Mouse (Mus musculus): Measurements from ENCODE around the gene Lypd5. TPM values are rescaled to one million over a fixed set of nuclear protein-coding genes. Genes with fewer than 3 reads are reported as not detected.

Lypd5 gene
- polyA plus RNA-seq (2014; fragmentation: Nextera tagmentation; extraction: Ambion mirVana) = 2.4 and 4.9 TPM in 2 replicates

DNA sequence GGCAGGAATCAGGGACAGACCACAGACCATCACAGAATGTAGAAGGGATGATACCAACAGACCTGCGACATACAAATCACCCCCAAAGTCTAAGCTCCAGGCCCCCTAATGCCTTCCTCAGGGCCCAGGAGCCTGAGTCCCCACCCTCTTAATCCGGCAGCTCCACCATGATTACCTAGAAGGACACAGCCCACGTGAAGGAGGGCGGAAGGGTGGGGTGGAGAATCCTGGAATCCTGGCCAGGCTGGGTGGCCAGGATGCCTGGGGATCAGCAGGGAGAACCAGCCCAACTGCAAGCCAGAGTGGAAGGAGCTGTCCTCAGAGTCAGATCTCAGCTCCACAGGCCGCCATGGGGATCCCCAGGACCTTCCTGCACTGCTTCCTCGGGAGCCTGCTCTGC is at the start of gene Lypd5:
TSS of gene Lypd5 (plus strand) at position 301 of the 400 bp plus-strand sequence.
- no peak for ATAC-seq (ENCODE audit: low read depth)
- no peak within 1 kb of the TSS for H3K4me2 ChIP-seq (ENCODE audit: low read depth, low read length)

DNA sequence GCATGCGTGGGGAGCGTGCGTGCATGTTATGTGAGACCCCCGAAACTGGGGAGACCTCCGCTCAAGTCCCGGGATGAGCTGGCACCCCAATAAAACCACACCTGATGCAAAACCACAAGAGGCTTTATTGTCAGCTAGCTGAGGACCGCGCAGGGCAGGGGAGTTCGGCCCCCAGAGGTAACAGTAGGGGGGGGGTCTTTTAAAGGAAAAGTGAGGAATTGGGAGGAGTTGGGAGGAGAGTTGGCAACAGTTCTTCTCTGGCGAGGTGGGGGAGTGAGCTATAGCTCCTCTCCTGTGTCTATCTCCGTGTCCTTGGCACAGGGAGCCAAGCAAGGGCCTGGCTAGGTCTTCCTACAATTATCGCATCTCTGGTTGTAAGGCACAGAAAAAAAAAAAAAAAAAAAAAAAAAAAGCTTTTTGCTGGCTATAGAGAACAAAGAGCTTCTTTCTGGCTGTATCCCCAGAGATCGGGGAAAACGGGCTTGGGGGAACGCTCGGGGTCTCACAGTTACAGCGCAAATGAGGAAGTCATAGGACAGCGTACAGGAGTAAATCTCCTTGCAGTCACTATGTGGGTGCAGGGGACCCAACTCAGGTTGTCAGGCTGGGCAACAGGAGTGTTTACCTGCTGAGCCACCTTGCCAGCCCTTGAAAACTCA is 49.0 kb upstream of the Lypd5 start:
- no peaks in the 10 kb centered on the region for H3K27me3 ChIP-seq (replicated peaks; ENCODE audit: control insufficient read depth, insufficient read depth, low read length)
- peak overlapping the region; percentile 66 for H3K9ac ChIP-seq (ENCODE audit: low read depth, low read length)
- peaks cover 56% of the 10 kb centered on the region for H3K36me3 ChIP-seq (ENCODE audit: control insufficient read depth, insufficient read depth, low read length)
- WGBS = under 1% methylated on average over 18 of the region's 18 CpGs
- no peaks in the 10 kb centered on the region for H3K9me3 ChIP-seq (ENCODE audit: control insufficient read depth, low read length)
- DNase-seq (ENCODE audit: low spot score) (peak; percentile 64), ATAC-seq (ENCODE audit: low read depth) (peak; percentile 15)
- peak overlapping the region; percentile 72 for H3K4me3 ChIP-seq (ENCODE audit: low read depth, low read length)
- peaks cover 9% of the 10 kb centered on the region; the same call in 1 of the 2 replicates for H3K4me1 ChIP-seq (ENCODE audit: control insufficient read depth, insufficient read depth, low read length)
- H3K27ac ChIP-seq (replicated peaks; ENCODE audit: low read depth, low read length) = peak overlapping the region; percentile 98
- H3K4me2 ChIP-seq (ENCODE audit: low read depth, low read length) = peak overlapping the region; percentile 91

More for the DNA sequence above, at the start of gene Lypd5:
- no peak for DNase-seq (ENCODE audit: low spot score)
- no peaks in the 10 kb centered on the region for H3K9me3 ChIP-seq (ENCODE audit: control insufficient read depth, low read length)
- no peaks in the 10 kb centered on the region for H3K36me3 ChIP-seq (ENCODE audit: control insufficient read depth, insufficient read depth, low read length)
- no peak within 1 kb of the TSS for H3K27ac ChIP-seq (replicated peaks; ENCODE audit: low read depth, low read length)
- no peaks in the 10 kb centered on the region for H3K27me3 ChIP-seq (replicated peaks; ENCODE audit: control insufficient read depth, insufficient read depth, low read length)
- no peaks in the 10 kb centered on the region for H3K4me1 ChIP-seq (ENCODE audit: control insufficient read depth, insufficient read depth, low read length)
- WGBS = 38% methylated on average over 5 of the region's 6 CpGs
- H3K4me3 ChIP-seq (ENCODE audit: low read depth, low read length) = no peak within 1 kb of the TSS
- no peak within 1 kb of the TSS for H3K9ac ChIP-seq (ENCODE audit: low read depth, low read length)

DNA sequence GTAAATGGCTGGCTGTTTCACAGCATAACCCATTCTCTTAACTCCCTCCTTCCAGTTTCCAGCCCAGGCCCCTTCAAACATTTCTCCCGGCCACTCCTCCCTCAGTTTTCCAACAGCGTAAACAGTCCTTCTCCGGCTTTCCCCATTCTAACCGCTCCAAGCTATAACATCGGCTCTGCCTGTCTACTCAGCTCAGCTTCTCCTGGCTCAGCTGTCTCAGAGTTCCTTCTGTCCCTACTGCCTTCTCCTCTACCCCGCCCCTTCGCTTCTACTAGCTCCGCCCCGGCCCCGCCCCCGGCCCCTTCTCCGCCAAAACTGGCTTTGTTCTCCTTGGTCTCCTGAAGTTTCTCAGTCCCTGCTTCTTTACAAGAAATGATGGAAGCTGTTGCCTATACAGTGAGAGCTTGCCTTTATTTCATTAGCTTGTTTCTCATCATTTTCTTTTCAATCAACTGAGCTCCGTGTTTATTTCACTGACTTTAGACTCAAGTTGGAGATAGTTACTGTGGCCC is 48.2 kb upstream of the Lypd5 start, which contains the start of gene Zfp61:
TSS of gene Zfp61 (minus strand) at position 462 of the 512 bp plus-strand sequence.
- Histone ChIP-seq H3K9ac (ENCODE audit: low read depth, low read length) (peak within 1 kb of the TSS; percentile 66), H3K9me3 (ENCODE audit: control insufficient read depth, low read length) (no peaks in the 10 kb centered on the region), H3K4me1 (ENCODE audit: control insufficient read depth, insufficient read depth, low read length) (peaks cover 9% of the 10 kb centered on the region; the same call in 1 of the 2 replicates), H3K4me3 (ENCODE audit: low read depth, low read length) (peak within 1 kb of the TSS; percentile 72), H3K27ac (replicated peaks; ENCODE audit: low read depth, low read length) (peak within 1 kb of the TSS; percentile 98), H3K4me2 (ENCODE audit: low read depth, low read length) (peak within 1 kb of the TSS; percentile 91), H3K36me3 (ENCODE audit: control insufficient read depth, insufficient read depth, low read length) (peaks cover 47% of the 10 kb centered on the region), H3K27me3 (replicated peaks; ENCODE audit: control insufficient read depth, insufficient read depth, low read length) (no peaks in the 10 kb centered on the region)
- DNase-seq (ENCODE audit: low spot score) = peak; percentile 93
- peak; percentile 80 for ATAC-seq (ENCODE audit: low read depth)
- WGBS = under 1% methylated on average over 13 of the region's 13 CpGs

DNA sequence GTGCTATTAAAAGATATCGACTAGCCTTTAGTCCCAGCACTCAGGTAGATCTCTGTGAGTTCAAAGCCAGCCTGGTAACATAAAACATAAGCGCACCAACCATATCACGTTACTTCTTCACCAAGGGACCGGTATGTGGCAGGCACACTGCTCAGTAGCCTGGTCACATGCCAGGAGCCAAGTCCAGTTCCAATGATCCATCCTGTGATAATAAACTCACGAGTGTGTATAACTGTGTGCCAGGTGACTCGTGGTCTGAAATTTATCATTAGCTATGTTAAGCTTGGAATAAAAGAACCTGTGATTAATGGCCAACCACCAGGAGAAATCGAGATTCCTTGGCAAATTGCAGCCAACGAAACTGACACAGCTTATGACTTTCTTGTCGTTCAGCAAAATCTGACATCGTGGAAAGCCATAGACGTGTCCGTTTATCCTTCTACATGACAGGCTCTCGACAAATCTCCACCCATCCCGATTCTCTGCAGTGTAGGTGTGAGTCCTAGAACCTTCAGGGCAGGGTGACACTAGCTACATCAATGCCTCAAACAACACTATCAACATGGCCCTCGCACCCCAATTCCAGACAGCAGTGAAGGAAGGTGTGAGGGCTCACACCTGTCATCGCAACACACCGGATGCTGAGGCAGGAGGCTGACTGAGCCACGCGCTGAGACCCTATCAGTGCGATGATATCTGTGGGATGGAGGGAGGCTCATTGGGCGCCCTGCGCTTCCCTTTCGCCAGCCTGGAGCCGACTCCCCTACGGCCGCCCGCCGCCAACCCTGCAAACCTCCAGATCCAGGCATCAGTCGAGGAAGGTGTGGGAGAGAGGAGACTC is 33.0 kb upstream of the Lypd5 start:
- DNase-seq (ENCODE audit: low spot score) (no peak), ATAC-seq (ENCODE audit: low read depth) (peak; percentile 56; the same call in 1 of the 2 replicates)
- Histone ChIP-seq H3K4me1 (ENCODE audit: control insufficient read depth, insufficient read depth, low read length) (no peaks in the 10 kb centered on the region), H3K27ac (replicated peaks; ENCODE audit: low read depth, low read length) (peak overlapping the region; percentile 84), H3K27me3 (replicated peaks; ENCODE audit: control insufficient read depth, insufficient read depth, low read length) (no peaks in the 10 kb centered on the region), H3K9ac (ENCODE audit: low read depth, low read length) (peak overlapping the region; percentile 85), H3K4me3 (ENCODE audit: low read depth, low read length) (peak overlapping the region; percentile 70), H3K9me3 (ENCODE audit: control insufficient read depth, low read length) (no peaks in the 10 kb centered on the region), H3K36me3 (ENCODE audit: control insufficient read depth, insufficient read depth, low read length) (peaks cover 14% of the 10 kb centered on the region), H3K4me2 (ENCODE audit: low read depth, low read length) (peak overlapping the region; percentile 61)
- 26% methylated on average over 29 of the region's 29 CpGs for WGBS

DNA sequence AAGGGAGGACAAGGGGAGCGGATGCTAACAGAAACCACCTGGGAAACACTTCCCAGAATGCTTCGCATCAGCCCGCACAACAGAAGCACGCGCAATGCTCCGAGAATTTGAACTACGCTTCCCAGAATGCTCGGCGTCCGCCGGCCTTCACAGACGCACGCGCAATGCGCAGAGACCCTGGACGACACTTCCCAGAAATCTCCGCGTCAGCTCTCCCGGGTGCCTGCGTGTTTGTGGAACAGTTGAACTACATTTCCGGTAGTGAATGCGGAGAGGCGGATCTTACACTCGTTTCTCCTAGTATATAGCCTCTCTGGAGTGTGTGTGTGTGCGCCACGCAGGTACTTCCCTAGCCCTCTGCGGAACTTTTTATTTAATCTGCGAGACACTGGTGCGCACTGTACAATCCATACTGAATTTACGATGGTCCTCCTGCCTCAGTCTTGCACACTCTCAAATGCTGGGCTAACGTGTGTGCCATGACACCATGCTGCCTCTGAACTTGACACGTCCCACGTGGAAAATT is 32.4 kb upstream of the Lypd5 start, which contains the start of gene Zfp94:
TSS of gene Zfp94 (minus strand) at position 100 of the 526 bp plus-strand sequence.
- Histone ChIP-seq H3K9me3 (ENCODE audit: control insufficient read depth, low read length) (no peaks in the 10 kb centered on the region), H3K27ac (replicated peaks; ENCODE audit: low read depth, low read length) (peak within 1 kb of the TSS; percentile 84), H3K9ac (ENCODE audit: low read depth, low read length) (peak within 1 kb of the TSS; percentile 85), H3K4me2 (ENCODE audit: low read depth, low read length) (peak within 1 kb of the TSS; percentile 61), H3K27me3 (replicated peaks; ENCODE audit: control insufficient read depth, insufficient read depth, low read length) (no peaks in the 10 kb centered on the region), H3K4me3 (ENCODE audit: low read depth, low read length) (peak within 1 kb of the TSS; percentile 70), H3K36me3 (ENCODE audit: control insufficient read depth, insufficient read depth, low read length) (peaks cover 8% of the 10 kb centered on the region), H3K4me1 (ENCODE audit: control insufficient read depth, insufficient read depth, low read length) (no peaks in the 10 kb centered on the region)
- WGBS = under 1% methylated on average over 33 of the region's 33 CpGs
- DNase-seq (ENCODE audit: low spot score) = peak; percentile 99
- peak; percentile 97 for ATAC-seq (ENCODE audit: low read depth)

DNA sequence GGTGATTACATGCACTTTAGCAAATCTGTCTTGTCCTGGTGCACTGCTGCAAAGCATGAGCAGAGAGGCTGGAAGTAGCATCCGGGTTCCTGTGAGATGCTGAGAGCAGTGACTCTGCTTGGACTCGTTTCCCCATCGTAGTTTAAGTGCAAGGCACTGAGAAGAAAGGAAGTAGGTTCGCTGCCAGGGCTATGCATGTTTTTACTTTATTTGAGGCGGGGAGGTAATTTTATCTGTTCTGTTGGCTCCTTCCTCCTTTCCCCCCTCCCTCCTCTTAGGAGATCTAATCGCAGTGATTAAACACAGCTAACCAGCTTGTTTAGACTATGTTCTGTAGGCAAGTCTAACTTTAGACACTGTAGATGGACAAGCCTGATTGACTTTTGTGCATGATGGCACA is 30.1 kb upstream of the Lypd5 start:
- no peak overlapping the region for H3K4me2 ChIP-seq (ENCODE audit: low read depth, low read length)
- H3K4me1 ChIP-seq (ENCODE audit: control insufficient read depth, insufficient read depth, low read length) = no peaks in the 10 kb centered on the region
- peak; percentile 30 for DNase-seq (ENCODE audit: low spot score)
- WGBS = 46% methylated on average over 6 of the region's 6 CpGs
- no peak overlapping the region for H3K27ac ChIP-seq (replicated peaks; ENCODE audit: low read depth, low read length)
- no peaks in the 10 kb centered on the region for H3K27me3 ChIP-seq (replicated peaks; ENCODE audit: control insufficient read depth, insufficient read depth, low read length)
- no peak overlapping the region for H3K9ac ChIP-seq (ENCODE audit: low read depth, low read length)
- H3K36me3 ChIP-seq (ENCODE audit: control insufficient read depth, insufficient read depth, low read length) = no peaks in the 10 kb centered on the region
- no peak for ATAC-seq (ENCODE audit: low read depth)
- peaks cover 3% of the 10 kb centered on the region for H3K9me3 ChIP-seq (ENCODE audit: control insufficient read depth, low read length)
- no peak overlapping the region for H3K4me3 ChIP-seq (ENCODE audit: low read depth, low read length)

DNA sequence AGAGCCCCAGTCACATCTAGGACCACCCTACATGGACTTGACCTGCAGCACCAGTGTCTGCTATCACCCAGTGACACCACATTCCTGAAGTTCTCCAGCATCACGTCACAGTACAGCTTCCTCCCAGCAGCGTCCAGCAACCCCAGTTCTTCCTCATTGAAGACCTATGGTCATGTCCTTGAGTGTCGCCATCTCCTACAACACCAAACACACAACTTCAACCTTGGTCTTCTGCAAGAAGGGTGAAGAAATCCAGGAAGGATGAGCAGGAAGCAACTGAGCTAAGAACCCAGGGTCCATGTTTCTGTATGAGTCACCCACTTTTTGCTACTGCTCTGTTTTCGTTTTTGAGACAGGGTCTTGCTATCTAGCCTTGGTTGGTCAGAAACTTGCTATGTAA is 26.4 kb upstream of the Lypd5 start:
- H3K9ac ChIP-seq (ENCODE audit: low read depth, low read length) = no peak overlapping the region
- no peak overlapping the region for H3K4me2 ChIP-seq (ENCODE audit: low read depth, low read length)
- H3K36me3 ChIP-seq (ENCODE audit: control insufficient read depth, insufficient read depth, low read length) = no peaks in the 10 kb centered on the region
- ATAC-seq (ENCODE audit: low read depth) = no peak
- H3K4me3 ChIP-seq (ENCODE audit: low read depth, low read length) = no peak overlapping the region
- peaks cover 12% of the 10 kb centered on the region for H3K9me3 ChIP-seq (ENCODE audit: control insufficient read depth, low read length)
- no peak overlapping the region for H3K27ac ChIP-seq (replicated peaks; ENCODE audit: low read depth, low read length)
- H3K4me1 ChIP-seq (ENCODE audit: control insufficient read depth, insufficient read depth, low read length) = 0 out of 2 replicates have a peak, but pooled peaks cover 8% of the 10 kb centered on the region
- no peaks in the 10 kb centered on the region for H3K27me3 ChIP-seq (replicated peaks; ENCODE audit: control insufficient read depth, insufficient read depth, low read length)
- no peak for DNase-seq (ENCODE audit: low spot score)
- WGBS = 74% methylated on average over 4 of the region's 4 CpGs

DNA sequence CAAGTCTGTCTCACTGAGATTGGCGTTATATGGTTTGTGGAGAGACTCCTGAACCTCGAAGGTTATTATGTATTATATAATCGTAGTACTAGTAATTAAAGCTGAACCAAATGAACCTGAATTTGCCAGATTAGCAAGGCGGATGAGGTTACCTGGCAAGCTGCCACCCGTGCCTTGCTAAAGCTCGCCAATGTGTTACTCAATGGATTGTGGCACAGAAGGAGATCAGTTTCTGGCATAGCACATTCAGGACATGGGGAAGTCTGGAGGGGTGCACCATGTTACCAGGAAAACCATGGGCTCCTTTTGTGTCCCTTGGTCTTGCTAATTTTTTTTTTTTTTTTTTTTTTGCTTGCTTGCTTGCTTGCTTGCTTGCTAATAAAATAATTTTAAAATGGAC is 23.8 kb upstream of the Lypd5 start:
- WGBS = 85% methylated on average over 6 of the region's 6 CpGs
- H3K27me3 ChIP-seq (replicated peaks; ENCODE audit: control insufficient read depth, insufficient read depth, low read length) = no peaks in the 10 kb centered on the region
- H3K4me3 ChIP-seq (ENCODE audit: low read depth, low read length) = peak overlapping the region; percentile 31
- peak overlapping the region; percentile 61 for H3K4me2 ChIP-seq (ENCODE audit: low read depth, low read length)
- 0 out of 2 replicates have a peak overlapping the region, but pooled peaks have one; percentile 55 for H3K27ac ChIP-seq (replicated peaks; ENCODE audit: low read depth, low read length)
- 0 out of 2 replicates have a peak, but pooled peaks have one; percentile 62 for ATAC-seq (ENCODE audit: low read depth)
- H3K9me3 ChIP-seq (ENCODE audit: control insufficient read depth, low read length) = peaks cover 12% of the 10 kb centered on the region
- no peak overlapping the region for H3K9ac ChIP-seq (ENCODE audit: low read depth, low read length)
- no peaks in the 10 kb centered on the region for H3K36me3 ChIP-seq (ENCODE audit: control insufficient read depth, insufficient read depth, low read length)
- 0 out of 2 replicates have a peak, but pooled peaks cover 8% of the 10 kb centered on the region for H3K4me1 ChIP-seq (ENCODE audit: control insufficient read depth, insufficient read depth, low read length)
- DNase-seq (ENCODE audit: low spot score) = peak; percentile 36
